Mouse (Mus musculus): ENCODE measurements around the gene Sept8. TPM values are rescaled to one million over a fixed set of nuclear protein-coding genes. Genes with fewer than 3 reads are reported as not detected.
A peak's percentile ranks its signal among the peaks of the same experiment; 100 is the strongest.

Gene Sept8
- polyA plus RNA-seq, 1 experiment from 2014 or later, result 25.2 TPM

- WGBS, result 75% methylated on average over 9 of the region's 9 CpGs
- no peak for ATAC-seq (ENCODE audit: low FRiP score, low read depth)
- H3K4me3 ChIP-seq, result no peak overlapping the region
- no peak overlapping the region for H3K9ac ChIP-seq
- 0 out of 2 replicates have a peak, but pooled peaks cover 8% of the 10 kb centered on the region for H3K9me3 ChIP-seq
- no peaks in the 10 kb centered on the region for H3K36me3 ChIP-seq
- H3K4me1 ChIP-seq, result peaks cover 28% of the 10 kb centered on the region
- H3K4me2 ChIP-seq (replicated peaks), result no peak overlapping the region
- no peak overlapping the region for H3K27ac ChIP-seq
- H3K27me3 ChIP-seq (replicated peaks), result peaks cover 67% of the 10 kb centered on the region
Observed at GRCm38 (mm10) chr11:53483159-53483891, 35.7 kb upstream of the Sept8 start.

- no peak for ATAC-seq (ENCODE audit: low FRiP score, low read depth)
- Histone ChIP-seq H3K4me2 (replicated peaks) (no peak overlapping the region), H3K9ac (no peak overlapping the region), H3K27me3 (replicated peaks) (peaks cover 46% of the 10 kb centered on the region), H3K27ac (no peak overlapping the region), H3K36me3 (no peaks in the 10 kb centered on the region), H3K4me1 (peaks cover 10% of the 10 kb centered on the region), H3K9me3 (0 out of 2 replicates have a peak, but pooled peaks cover 3% of the 10 kb centered on the region), H3K4me3 (no peak overlapping the region)
- WGBS, result 45% methylated on average over 3 of the region's 3 CpGs
Observed at GRCm38 (mm10) chr11:53485719-53486118, 33.3 kb upstream of the Sept8 start.

GRCm38 (mm10) chr11:53486351-53486750, 32.7 kb upstream of the Sept8 start:
- 0 out of 2 replicates have a peak, but pooled peaks cover 3% of the 10 kb centered on the region for H3K9me3 ChIP-seq
- no peak overlapping the region for H3K4me3 ChIP-seq
- H3K36me3 ChIP-seq, result no peaks in the 10 kb centered on the region
- H3K4me2 ChIP-seq (replicated peaks), result no peak overlapping the region
- ATAC-seq (ENCODE audit: low FRiP score, low read depth), result no peak
- no peak overlapping the region for H3K27ac ChIP-seq
- H3K4me1 ChIP-seq, result peaks cover 10% of the 10 kb centered on the region
- no peak overlapping the region for H3K9ac ChIP-seq
- peaks cover 40% of the 10 kb centered on the region for H3K27me3 ChIP-seq (replicated peaks)
- WGBS, result 75% methylated on average over 3 of the region's 3 CpGs

- Histone ChIP-seq H3K4me2 (replicated peaks) (peak overlapping the region; percentile 51), H3K9me3 (0 out of 2 replicates have a peak, but pooled peaks cover 3% of the 10 kb centered on the region), H3K4me1 (peaks cover 15% of the 10 kb centered on the region), H3K4me3 (peak overlapping the region; percentile 16), H3K9ac (no peak overlapping the region; the same call in 1 of the 2 replicates), H3K27ac (no peak overlapping the region), H3K27me3 (replicated peaks) (peaks cover 34% of the 10 kb centered on the region), H3K36me3 (no peaks in the 10 kb centered on the region)
- 12% methylated on average over 27 of the region's 27 CpGs for WGBS
- no peak for ATAC-seq (ENCODE audit: low FRiP score, low read depth)
Observed at GRCm38 (mm10) chr11:53486822-53487594, 32.0 kb upstream of the Sept8 start.

- H3K4me1 ChIP-seq, result peaks cover 30% of the 10 kb centered on the region
- no peak overlapping the region for H3K4me3 ChIP-seq
- no peak overlapping the region for H3K27ac ChIP-seq
- no peak overlapping the region for H3K4me2 ChIP-seq (replicated peaks)
- 95% methylated on average over 5 of the region's 5 CpGs for WGBS
- 0 out of 2 replicates have a peak, but pooled peaks cover 3% of the 10 kb centered on the region for H3K9me3 ChIP-seq
- H3K9ac ChIP-seq, result no peak overlapping the region
- peaks cover 23% of the 10 kb centered on the region for H3K27me3 ChIP-seq (replicated peaks)
- H3K36me3 ChIP-seq, result no peaks in the 10 kb centered on the region
- no peak for ATAC-seq (ENCODE audit: low FRiP score, low read depth)
Observed at GRCm38 (mm10) chr11:53489007-53489406, 30.1 kb upstream of the Sept8 start.

- Histone ChIP-seq H3K36me3 (no peaks in the 10 kb centered on the region), H3K27ac (no peak overlapping the region), H3K9me3 (0 out of 2 replicates have a peak, but pooled peaks cover 3% of the 10 kb centered on the region), H3K4me1 (peaks cover 32% of the 10 kb centered on the region), H3K27me3 (replicated peaks) (peaks cover 23% of the 10 kb centered on the region), H3K4me3 (no peak overlapping the region), H3K4me2 (replicated peaks) (no peak overlapping the region), H3K9ac (no peak overlapping the region)
- WGBS, result 76% methylated on average over 9 of the region's 9 CpGs
- ATAC-seq (ENCODE audit: low FRiP score, low read depth), result no peak
Observed at GRCm38 (mm10) chr11:53489421-53489820, 29.6 kb upstream of the Sept8 start.

GRCm38 (mm10) chr11:53491954-53492401, 27.1 kb upstream of the Sept8 start:
- peaks cover 17% of the 10 kb centered on the region for H3K27me3 ChIP-seq (replicated peaks)
- no peak overlapping the region for H3K27ac ChIP-seq
- H3K9me3 ChIP-seq, result 0 out of 2 replicates have a peak, but pooled peaks cover 3% of the 10 kb centered on the region
- 7% methylated on average over 8 of the region's 8 CpGs for WGBS
- H3K4me1 ChIP-seq, result peaks cover 27% of the 10 kb centered on the region
- no peaks in the 10 kb centered on the region for H3K36me3 ChIP-seq
- peak; percentile 54 for ATAC-seq (ENCODE audit: low FRiP score, low read depth)
- peak overlapping the region; percentile 18; the same call in 1 of the 2 replicates for H3K4me2 ChIP-seq (replicated peaks)
- H3K9ac ChIP-seq, result no peak overlapping the region
- no peak overlapping the region for H3K4me3 ChIP-seq

GRCm38 (mm10) chr11:53493243-53493955, 25.7 kb upstream of the Sept8 start:
- H3K4me1 ChIP-seq, result peaks cover 23% of the 10 kb centered on the region
- peaks cover 15% of the 10 kb centered on the region for H3K27me3 ChIP-seq (replicated peaks)
- H3K4me3 ChIP-seq, result no peak overlapping the region
- WGBS, result 6% methylated on average over 3 of the region's 3 CpGs
- no peak overlapping the region for H3K9ac ChIP-seq
- no peak overlapping the region for H3K27ac ChIP-seq
- H3K9me3 ChIP-seq, result 0 out of 2 replicates have a peak, but pooled peaks cover 3% of the 10 kb centered on the region
- H3K36me3 ChIP-seq, result no peaks in the 10 kb centered on the region
- ATAC-seq (ENCODE audit: low FRiP score, low read depth), result 0 out of 2 replicates have a peak, but pooled peaks have one; percentile 34
- no peak overlapping the region for H3K4me2 ChIP-seq (replicated peaks)

- H3K4me1 ChIP-seq, result peaks cover 23% of the 10 kb centered on the region
- no peak overlapping the region for H3K27ac ChIP-seq
- H3K4me3 ChIP-seq, result no peak overlapping the region
- H3K36me3 ChIP-seq, result no peaks in the 10 kb centered on the region
- 31% methylated on average over 6 of the region's 6 CpGs for WGBS
- peaks cover 12% of the 10 kb centered on the region for H3K27me3 ChIP-seq (replicated peaks)
- no peak overlapping the region for H3K4me2 ChIP-seq (replicated peaks)
- no peaks in the 10 kb centered on the region for H3K9me3 ChIP-seq
- H3K9ac ChIP-seq, result no peak overlapping the region
- ATAC-seq (ENCODE audit: low FRiP score, low read depth), result no peak
Observed at GRCm38 (mm10) chr11:53495417-53495816, 23.6 kb upstream of the Sept8 start.

GRCm38 (mm10) chr11:53496946-53497345, 22.1 kb upstream of the Sept8 start:
- Histone ChIP-seq H3K4me1 (peaks cover 19% of the 10 kb centered on the region), H3K4me2 (replicated peaks) (no peak overlapping the region), H3K9ac (no peak overlapping the region), H3K9me3 (no peaks in the 10 kb centered on the region), H3K27me3 (replicated peaks) (peaks cover 23% of the 10 kb centered on the region), H3K4me3 (no peak overlapping the region), H3K36me3 (no peaks in the 10 kb centered on the region), H3K27ac (no peak overlapping the region)
- WGBS, result 83% methylated on average over 6 of the region's 6 CpGs
- ATAC-seq (ENCODE audit: low FRiP score, low read depth), result no peak

- H3K36me3 ChIP-seq, result no peaks in the 10 kb centered on the region
- ATAC-seq (ENCODE audit: low FRiP score, low read depth), result no peak
- no peak overlapping the region for H3K27ac ChIP-seq
- H3K9ac ChIP-seq, result no peak overlapping the region
- no peaks in the 10 kb centered on the region; the same call in 1 of the 2 replicates for H3K4me1 ChIP-seq
- no peaks in the 10 kb centered on the region for H3K9me3 ChIP-seq
- no peak overlapping the region for H3K4me3 ChIP-seq
- H3K4me2 ChIP-seq (replicated peaks), result peak overlapping the region; percentile 26; the same call in 1 of the 2 replicates
- H3K27me3 ChIP-seq (replicated peaks), result peaks cover 23% of the 10 kb centered on the region
- WGBS, result 12% methylated on average over 11 of the region's 11 CpGs
Observed at GRCm38 (mm10) chr11:53500569-53500968, 18.5 kb upstream of the Sept8 start.
